Mouse (Mus musculus) heart, embryonic 14.5 days (tissue): Measurements from ENCODE around the gene Kcnj11. TPM values are rescaled to one million over a fixed set of nuclear protein-coding genes. Genes with fewer than 3 reads are reported as not detected.

ENCODE experiments used
- ATAC-seq: fragments of 200-750 bp; cut with Nextera tagmentation; 2 replicates; pipeline ENCODE4 v1.8.0; 2017; ENCODE audit warnings: low read depth, moderate TSS enrichment; ENCODE audit not compliant: insufficient number of reproducible peaks, insufficient read depth, low FRiP score
- H3K27ac ChIP-seq, 2 experiments: fragments of 200-500 bp in 1 of 2; fragments of 300-500 bp in 1 of 2; sonication (generic) in 1 of 2; replicated peaks in 1 of 2; 2 replicates each; pipeline ENCODE4 v1.5.1; 2012 to 2014; ENCODE audit warnings: low read depth in 2 of 2, low read length in 2 of 2, control low read depth in 1 of 2, mild to moderate bottlenecking in 1 of 2, mixed read lengths in 1 of 2; ENCODE audit not compliant: control insufficient read depth in 1 of 2, insufficient read depth in 1 of 2
- H3K27me3 ChIP-seq: fragments of 300-500 bp; sonication (generic); 2 replicates; pipeline ENCODE4 v1.6.1; 2014; ENCODE audit warnings: mild to moderate bottlenecking, low read length, control low read depth; ENCODE audit not compliant: control insufficient read depth, insufficient read depth
- H3K36me3 ChIP-seq: fragments of 300-500 bp; sonication (generic); 2 replicates; pipeline ENCODE4 v1.6.1; 2014; ENCODE audit warnings: mild to moderate bottlenecking, control low read depth, low read length, mixed read lengths; ENCODE audit not compliant: control insufficient read depth, insufficient read depth
- H3K4me1 ChIP-seq, 2 experiments: fragments of 200-500 bp in 1 of 2; fragments of 300-500 bp in 1 of 2; sonication (generic) in 1 of 2; 2 replicates each; pipeline ENCODE4 v1.6.1; 2012 to 2014; ENCODE audit warnings: low read length in 2 of 2, control low read depth in 1 of 2, mixed read lengths in 1 of 2; ENCODE audit not compliant: control insufficient read depth in 2 of 2, insufficient read depth in 2 of 2
- H3K4me2 ChIP-seq: fragments of 300-500 bp; sonication (generic); 2 replicates; pipeline ENCODE4 v1.6.1; 2014; ENCODE audit warnings: mild to moderate bottlenecking, low read length
- H3K4me3 ChIP-seq, 2 experiments: fragments of 200-500 bp in 1 of 2; fragments of 300-500 bp in 1 of 2; sonication (generic) in 1 of 2; 2 replicates each; pipeline ENCODE4 v1.5.1; 2012 to 2014; ENCODE audit warnings: low read length in 2 of 2, mild to moderate bottlenecking in 2 of 2, control low read depth in 1 of 2, low read depth in 1 of 2, moderate library complexity in 1 of 2; ENCODE audit not compliant: control insufficient read depth in 1 of 2, insufficient read depth in 1 of 2
- H3K9ac ChIP-seq: fragments of 300-500 bp; sonication (generic); 2 replicates; pipeline ENCODE4 v1.6.1; 2014; ENCODE audit warnings: mild to moderate bottlenecking, low read length
- H3K9me3 ChIP-seq: fragments of 300-500 bp; sonication (generic); 2 replicates; pipeline ENCODE4 v1.6.1; 2016; ENCODE audit warnings: low read length, control low read depth; ENCODE audit not compliant: control insufficient read depth
- WGBS: fragments of 180-500 bp; shearing (Covaris S2); extraction: QIAGEN DNeasy Blood & Tissue Kit; methylation state at CpG from one replicate; pipeline ENCODE4 v1.1.7; 2014; 5-methylcytosine and 5-hydroxymethylcytosine counted together
- polyA plus RNA-seq: library from polyadenylated mRNA; unstranded; fragments of >200 nt; fragmentation: Nextera tagmentation; extraction: Ambion mirVana; gene quantifications from 2 replicates; pipeline ENCODE4 v1.2.1, GENCODE M21; 2014

Kcnj11 gene
- polyA plus RNA-seq, 1 experiment from 2014 or later: 8.0 TPM

GRCm38 (mm10) chr7:46077675-46078074 is 22.9 kb downstream of the Kcnj11 start:
- Histone ChIP-seq H3K4me3 (no peak overlapping the region), H3K27ac (no peak overlapping the region), H3K36me3 (peaks cover 95% of the 10 kb centered on the region), H3K4me2 (no peak overlapping the region), H3K9me3 (no peaks in the 10 kb centered on the region), H3K4me1 (peaks cover 4 to 5% of the 10 kb centered on the region in 2 experiments; a peak in 3 of 4 replicates), H3K27me3 (no peaks in the 10 kb centered on the region), H3K9ac (no peak overlapping the region)
- WGBS: 83% methylated on average over 12 of the region's 12 CpGs
- ATAC-seq: no peak

- Histone ChIP-seq H3K4me2 (no peak overlapping the region), H3K36me3 (peaks cover 95% of the 10 kb centered on the region), H3K27ac (no peak overlapping the region), H3K9me3 (no peaks in the 10 kb centered on the region), H3K27me3 (no peaks in the 10 kb centered on the region), H3K9ac (no peak overlapping the region), H3K4me1 (no peaks in the 10 kb centered on the region), H3K4me3 (no peak overlapping the region)
- WGBS: 87% methylated on average over 7 of the region's 7 CpGs
- no peak for ATAC-seq
These were observed 23.7 kb downstream of the Kcnj11 start for GRCm38 (mm10) chr7:46076844-46077243.

GRCm38 (mm10) chr7:46068831-46069230 is 31.7 kb downstream of the Kcnj11 start:
- no peak overlapping the region for H3K4me2 ChIP-seq
- no peaks in the 10 kb centered on the region for H3K4me1 ChIP-seq
- no peak overlapping the region for H3K4me3 ChIP-seq
- no peaks in the 10 kb centered on the region for H3K27me3 ChIP-seq
- no peak overlapping the region for H3K27ac ChIP-seq
- H3K9me3 ChIP-seq: no peaks in the 10 kb centered on the region
- peaks cover 92% of the 10 kb centered on the region for H3K36me3 ChIP-seq
- H3K9ac ChIP-seq: no peak overlapping the region
- 89% methylated on average over 8 of the region's 8 CpGs for WGBS
- ATAC-seq: no peak

GRCm38 (mm10) chr7:46063296-46063695 is 37.3 kb downstream of the Kcnj11 start:
- H3K4me1 ChIP-seq: no peaks in the 10 kb centered on the region
- H3K4me2 ChIP-seq: no peak overlapping the region
- no peaks in the 10 kb centered on the region for H3K27me3 ChIP-seq
- no peak overlapping the region for H3K9ac ChIP-seq
- H3K9me3 ChIP-seq: no peaks in the 10 kb centered on the region
- H3K27ac ChIP-seq: no peak overlapping the region
- no peak overlapping the region for H3K4me3 ChIP-seq
- WGBS: 90% methylated on average over 6 of the region's 6 CpGs
- no peak for ATAC-seq
- peaks cover 84% of the 10 kb centered on the region for H3K36me3 ChIP-seq

- 93% methylated on average over 16 of the region's 16 CpGs for WGBS
- no peaks in the 10 kb centered on the region for H3K4me1 ChIP-seq
- no peak overlapping the region for H3K4me2 ChIP-seq
- no peak for ATAC-seq
- H3K36me3 ChIP-seq: peaks cover 84% of the 10 kb centered on the region
- H3K4me3 ChIP-seq: no peak overlapping the region
- H3K9me3 ChIP-seq: no peaks in the 10 kb centered on the region
- no peaks in the 10 kb centered on the region for H3K27me3 ChIP-seq
- H3K27ac ChIP-seq: no peak overlapping the region
- no peak overlapping the region for H3K9ac ChIP-seq
These were observed 39.0 kb downstream of the Kcnj11 start for GRCm38 (mm10) chr7:46061614-46062013.

GRCm38 (mm10) chr7:46060688-46061087 is 39.9 kb downstream of the Kcnj11 start:
- ATAC-seq: no peak
- Histone ChIP-seq H3K4me3 (no peak overlapping the region), H3K9ac (no peak overlapping the region), H3K9me3 (no peaks in the 10 kb centered on the region), H3K4me2 (no peak overlapping the region), H3K27ac (no peak overlapping the region), H3K36me3 (peaks cover 84% of the 10 kb centered on the region), H3K4me1 (no peaks in the 10 kb centered on the region), H3K27me3 (no peaks in the 10 kb centered on the region)
- 95% methylated on average over 8 of the region's 8 CpGs for WGBS

GRCm38 (mm10) chr7:46058882-46059281 is 41.7 kb downstream of the Kcnj11 start:
- Histone ChIP-seq H3K27me3 (no peaks in the 10 kb centered on the region), H3K27ac (no peak overlapping the region), H3K4me1 (no peaks in the 10 kb centered on the region), H3K9me3 (no peaks in the 10 kb centered on the region), H3K4me3 (no peak overlapping the region), H3K4me2 (no peak overlapping the region), H3K9ac (no peak overlapping the region), H3K36me3 (peaks cover 89% of the 10 kb centered on the region)
- WGBS: 90% methylated on average over 11 of the region's 11 CpGs
- no peak for ATAC-seq

- Histone ChIP-seq H3K27me3 (no peaks in the 10 kb centered on the region), H3K4me1 (no peaks in the 10 kb centered on the region), H3K4me3 (no peak overlapping the region), H3K36me3 (peaks cover 78% of the 10 kb centered on the region), H3K27ac (no peak overlapping the region), H3K9me3 (no peaks in the 10 kb centered on the region), H3K9ac (no peak overlapping the region), H3K4me2 (no peak overlapping the region)
- WGBS: 92% methylated on average over 3 of the region's 3 CpGs
- no peak for ATAC-seq
These were observed 47.0 kb downstream of the Kcnj11 start for GRCm38 (mm10) chr7:46053566-46053965.
